Mouse (Mus musculus) ES-E14 (cell line): Measurements from ENCODE around the gene Tll2. TPM values are rescaled to one million over a fixed set of nuclear protein-coding genes. Genes with fewer than 3 reads are reported as not detected.

ENCODE experiments used
- DNase-seq: peaks from one replicate; pipeline ENCODE4 v3.0.0-alpha.2; 2013; ENCODE audit warnings: low read depth, low spot score
- H3K27ac ChIP-seq: 2 replicates; pipeline ENCODE4 v1.5.1; 2012; ENCODE audit warnings: low read depth, mild to moderate bottlenecking, low read length, moderate library complexity, mixed read lengths; ENCODE audit not compliant: poor library complexity, insufficient read depth, severe bottlenecking
- H3K36me3 ChIP-seq: 2 replicates; pipeline ENCODE4 v1.6.1; 2012; ENCODE audit warnings: mild to moderate bottlenecking, low read length, moderate library complexity, mixed read lengths; ENCODE audit not compliant: control insufficient read depth, poor library complexity, insufficient read depth, severe bottlenecking
- H3K4me1 ChIP-seq, 2 experiments: fragments of 150-350 bp in 1 of 2; sonication (generic) in 1 of 2; 2 replicates each; pipeline ENCODE4 v1.6.1; 2012; ENCODE audit warnings: low read length in 2 of 2, mild to moderate bottlenecking in 1 of 2, mixed read lengths in 1 of 2; ENCODE audit not compliant: control insufficient read depth in 2 of 2, insufficient read depth in 2 of 2, poor library complexity in 1 of 2
- H3K4me3 ChIP-seq, 2 experiments: fragments of 150-350 bp in 1 of 2; sonication (generic) in 1 of 2; 2 replicates each; pipeline ENCODE4 v1.5.1; 2012; ENCODE audit warnings: low read length in 2 of 2, low read depth in 1 of 2, mild to moderate bottlenecking in 1 of 2, mixed read lengths in 1 of 2; ENCODE audit not compliant: insufficient read depth in 1 of 2, poor library complexity in 1 of 2, severe bottlenecking in 1 of 2
- H3K9ac ChIP-seq: 2 replicates; pipeline ENCODE4 v1.6.1; 2012; ENCODE audit warnings: low read depth, mild to moderate bottlenecking, low read length, mixed read lengths; ENCODE audit not compliant: poor library complexity, insufficient read depth, severe bottlenecking
- H3K9me3 ChIP-seq: fragments of 150-350 bp; sonication (generic); 2 replicates; pipeline ENCODE4 v1.6.1; 2012; ENCODE audit warnings: low read depth, mild to moderate bottlenecking, low read length; ENCODE audit not compliant: control insufficient read depth, insufficient read depth
- CHD2 ChIP-seq: IDR thresholded peaks from 2 replicates; pipeline ENCODE4 v1.6.1; 2014; ENCODE audit warnings: mild to moderate bottlenecking, low read depth, low read length, inconsistent platforms
- HCFC1 ChIP-seq: IDR thresholded peaks from 2 replicates; pipeline ENCODE4 v1.6.1; 2012; ENCODE audit warnings: low read length, inconsistent platforms, borderline replicate concordance; ENCODE audit not compliant: insufficient read depth
- MAFK ChIP-seq: IDR thresholded peaks from 2 replicates; pipeline ENCODE4 v1.6.1; 2014; ENCODE audit warnings: mild to moderate bottlenecking, low read depth, low read length, inconsistent platforms; ENCODE audit not compliant: insufficient read depth
- ZC3H11A ChIP-seq: IDR thresholded peaks from 2 replicates; pipeline ENCODE4 v1.6.1; 2012; ENCODE audit warnings: low read depth, mild to moderate bottlenecking, inconsistent platforms, low read length, borderline replicate concordance
- ZNF384 ChIP-seq: IDR thresholded peaks from 2 replicates; pipeline ENCODE4 v1.6.1; 2012; ENCODE audit warnings: low read depth, low read length, inconsistent platforms
- in situ Hi-C, 2 experiments: fragments of 600-800 bp; cut with MboI; formaldehyde crosslinking; loops; one replicate each; pipeline ENCODE4 v1.15.1; 2025; ENCODE audit warnings: low sequenced_read_pairs in 2 of 2, inconsistent platforms in 1 of 2; ENCODE audit not compliant: unreplicated experiment in 2 of 2
- total RNA-seq: library from RNA; depleted of rRNA; stranded (reverse); fragments of 300-350 nt; gene quantifications from 2 replicates; pipeline ENCODE4 v1.2.3, GENCODE M21; 2012

Tll2 gene
- total RNA-seq, 1 experiment, result 0.09 TPM

DNA sequence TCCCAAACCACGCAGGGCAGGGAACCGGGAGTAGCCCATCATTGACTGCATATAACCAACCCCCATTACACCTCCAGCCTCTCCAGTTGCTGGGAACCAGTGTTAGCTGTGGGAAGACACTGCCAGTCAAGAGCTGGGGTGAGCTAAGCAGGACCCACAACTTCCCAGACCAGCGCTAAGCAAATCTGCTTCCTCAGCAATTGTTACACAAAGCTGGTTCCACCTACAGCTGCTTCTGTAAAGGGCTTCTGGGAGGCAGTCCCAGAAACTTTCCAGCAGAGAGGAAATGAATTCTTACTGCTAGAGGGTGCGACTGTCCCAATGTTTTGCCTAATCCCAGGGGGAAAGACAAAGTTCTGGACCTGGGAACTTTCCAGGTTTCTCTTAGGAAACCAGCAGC lies 151.9 kb downstream of the Tll2 start:
- H3K36me3 ChIP-seq, result no peaks in the 10 kb centered on the region
- no peak overlapping the region for H3K4me3 ChIP-seq
- H3K4me1 ChIP-seq, result no peaks in the 10 kb centered on the region
- DNase-seq, result no peak
- in situ Hi-C loops, result no loop called here
- no peaks in the 10 kb centered on the region for H3K9me3 ChIP-seq
- H3K9ac ChIP-seq, result no peak overlapping the region
- H3K27ac ChIP-seq, result no peak overlapping the region
- TF ChIP-seq MAFK (peak; percentile 67; the same call in 1 of the 2 replicates), CHD2 (no peak)

DNA sequence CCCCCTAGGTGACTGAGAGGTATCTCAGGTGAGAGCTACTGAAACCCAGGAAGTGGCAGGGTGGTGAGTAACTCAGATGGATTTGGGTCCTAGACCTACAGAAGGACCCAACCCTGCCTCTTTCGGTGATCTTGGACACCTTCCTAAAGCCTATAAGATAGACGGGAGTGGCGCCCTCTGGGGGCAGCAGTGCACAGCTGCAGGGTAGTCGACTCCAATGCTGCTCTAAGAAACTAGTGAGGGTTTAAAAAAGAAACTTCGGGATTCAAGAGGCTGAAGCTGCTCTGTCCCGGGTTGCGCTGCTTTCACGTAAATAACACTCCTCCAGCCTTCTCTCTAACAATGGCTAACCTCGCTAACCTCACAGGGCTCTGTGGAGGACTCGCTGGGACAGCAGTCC lies 153.1 kb downstream of the Tll2 start:
- no peaks in the 10 kb centered on the region for H3K36me3 ChIP-seq
- no peaks in the 10 kb centered on the region for H3K4me1 ChIP-seq
- H3K4me3 ChIP-seq, result no peak overlapping the region
- in situ Hi-C loops, result no loop called here
- DNase-seq, result peak; percentile 69
- no peak for TF ChIP-seq CHD2
- TF ChIP-seq MAFK, result no peak
- no peak for TF ChIP-seq HCFC1
- no peak for TF ChIP-seq ZNF384
- no peak for TF ChIP-seq ZC3H11A
- H3K9ac ChIP-seq, result no peak overlapping the region
- H3K27ac ChIP-seq, result no peak overlapping the region
- H3K9me3 ChIP-seq, result no peaks in the 10 kb centered on the region

DNA sequence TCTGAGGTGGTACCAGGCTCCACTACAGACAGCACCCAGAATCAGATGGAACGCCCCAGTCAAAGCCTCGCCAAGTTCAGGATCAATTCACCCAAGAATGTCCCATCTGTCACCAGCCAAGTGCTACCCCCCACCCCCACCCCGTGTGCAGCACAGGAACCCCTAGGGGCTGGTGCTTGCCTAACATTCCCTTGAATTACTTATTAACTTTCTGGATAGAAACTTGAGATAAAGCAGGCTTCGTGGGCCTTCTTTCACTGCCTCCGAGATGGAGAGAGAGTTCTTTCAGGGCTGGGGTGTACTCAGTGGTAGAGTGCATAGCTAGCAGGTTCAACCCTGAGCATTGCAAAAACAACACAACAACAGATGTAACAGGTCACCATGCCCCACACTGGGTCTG lies 154.4 kb downstream of the Tll2 start:
- TF ChIP-seq MAFK (no peak), HCFC1 (no peak)
- no peak overlapping the region for H3K4me3 ChIP-seq
- no peak overlapping the region for H3K27ac ChIP-seq
- H3K36me3 ChIP-seq, result no peaks in the 10 kb centered on the region
- no peak overlapping the region for H3K9ac ChIP-seq
- no peaks in the 10 kb centered on the region for H3K9me3 ChIP-seq
- DNase-seq, result no peak
- H3K4me1 ChIP-seq, result no peaks in the 10 kb centered on the region
- in situ Hi-C loops, result no loop called here

DNA sequence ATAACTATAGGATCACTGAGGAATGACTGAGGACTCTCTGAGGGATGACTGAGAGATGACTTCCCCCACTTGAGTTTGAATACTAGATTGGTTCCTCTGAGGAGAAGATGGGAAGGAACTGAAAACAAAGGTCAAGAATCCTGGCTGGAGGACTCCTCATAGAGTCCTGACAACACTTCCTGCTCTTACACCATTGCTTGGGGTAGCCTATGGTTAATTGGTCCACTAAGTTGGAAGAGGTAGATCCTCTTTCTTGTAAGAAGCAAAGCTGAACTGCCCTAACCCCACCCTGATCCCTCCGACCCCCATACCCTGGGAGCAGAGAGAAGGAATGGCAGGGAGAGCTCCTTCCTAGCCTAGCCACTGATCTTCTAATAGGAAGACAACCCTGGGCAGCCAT lies 154.9 kb downstream of the Tll2 start:
- DNase-seq, result no peak
- in situ Hi-C loops, result no loop called here
- Histone ChIP-seq H3K9ac (no peak overlapping the region), H3K4me3 (no peak overlapping the region), H3K9me3 (no peaks in the 10 kb centered on the region), H3K27ac (no peak overlapping the region), H3K36me3 (no peaks in the 10 kb centered on the region), H3K4me1 (no peaks in the 10 kb centered on the region)
- TF ChIP-seq MAFK, result no peak

DNA sequence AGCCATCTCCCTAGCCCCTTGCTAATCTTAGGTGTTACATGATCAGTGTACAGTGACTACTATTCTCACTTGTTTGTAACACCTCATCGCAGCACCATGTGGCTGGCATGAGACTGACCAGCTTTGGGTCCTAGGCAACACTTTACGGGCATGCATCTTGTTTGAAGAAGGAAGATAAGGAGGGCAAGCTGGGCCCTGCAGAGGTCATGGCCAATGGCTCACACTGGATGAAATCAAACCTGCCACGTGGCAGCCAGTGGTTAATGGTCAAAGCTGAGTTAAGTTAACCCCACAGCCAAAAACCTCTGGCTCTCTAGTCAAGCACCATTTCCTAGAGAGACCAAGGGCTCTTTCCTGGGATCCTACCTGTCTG lies 158.5 kb downstream of the Tll2 start:
- no peak overlapping the region for H3K9ac ChIP-seq
- TF ChIP-seq HCFC1, result no peak
- no peak for TF ChIP-seq CHD2
- no peak for TF ChIP-seq ZC3H11A
- TF ChIP-seq ZNF384, result no peak
- TF ChIP-seq MAFK, result no peak
- no peaks in the 10 kb centered on the region for H3K9me3 ChIP-seq
- DNase-seq, result no peak
- no peak overlapping the region for H3K4me3 ChIP-seq
- H3K36me3 ChIP-seq, result no peaks in the 10 kb centered on the region
- no peaks in the 10 kb centered on the region for H3K4me1 ChIP-seq
- in situ Hi-C loops, result loop anchor here (25.0 kb wide), 1 partner anchor 286 kb away; no protein-coding TSS in a partner anchor
- no peak overlapping the region for H3K27ac ChIP-seq
